Mouse (Mus musculus) megakaryocyte-erythroid progenitor cell, adult 5-6 weeks (primary cell): ENCODE results near the gene Nlrp6. TPM values are rescaled to one million over a fixed set of nuclear protein-coding genes. Genes with fewer than 3 reads are reported as not detected.
A peak's percentile ranks its signal among the peaks of the same experiment; 100 is the strongest.

Experiments used
- ATAC-seq: replicated peaks from 2 replicates; pipeline ENCODE4 v1.8.0; 2016; ENCODE audit warnings: mild to moderate bottlenecking, inconsistent platforms; ENCODE audit not compliant: severe bottlenecking, poor library complexity, low FRiP score, low TSS enrichment
- total RNA-seq, 2 experiments: library from RNA; stranded (forward) in 1 of 2; stranded (reverse) in 1 of 2; fragments of 200-1000, 215-1000 nt in 1 of 2; fragments of >200 nt in 1 of 2; fragmentation: Nextera tagmentation in 1 of 2; gene quantifications; 2 replicates each; pipeline ENCODE4 v1.2.3; 2014 to 2017

Nlrp6 gene
- total RNA-seq, 2 experiments from 2014 or later: 0.52 TPM; not detected in 1

- peak; percentile 64 for ATAC-seq
These were observed 12.0 kb upstream of the Nlrp6 start for GRCm38 (mm10) chr7:140908634-140909107.

- ATAC-seq: no peak
These were observed 8.4 kb upstream of the Nlrp6 start for GRCm38 (mm10) chr7:140912293-140912692.

- no peak for ATAC-seq
These were observed 7.7 kb upstream of the Nlrp6 start for GRCm38 (mm10) chr7:140912846-140913482.

GRCm38 (mm10) chr7:140914031-140914690, 6.5 kb upstream of the Nlrp6 start:
- no peak for ATAC-seq

GRCm38 (mm10) chr7:140919911-140920310, 791 bp upstream of the Nlrp6 start:
- no peak for ATAC-seq

GRCm38 (mm10) chr7:140921225-140921975, 698 bp downstream of the Nlrp6 start:
- peak; percentile 41; the same call in 1 of the 2 replicates for ATAC-seq

- peak; percentile 30 for ATAC-seq
These were observed 1.8 kb downstream of the Nlrp6 start for GRCm38 (mm10) chr7:140922398-140923069.

GRCm38 (mm10) chr7:140923070-140923775, 2.5 kb downstream of the Nlrp6 start:
- ATAC-seq: no peak

GRCm38 (mm10) chr7:140927181-140927580, 6.5 kb downstream of the Nlrp6 start:
- no peak for ATAC-seq

- ATAC-seq: no peak; the same call in 1 of the 2 replicates
These were observed 17.7 kb downstream of the Nlrp6 start for GRCm38 (mm10) chr7:140938436-140938835.

GRCm38 (mm10) chr7:140938896-140939295, 18.2 kb downstream of the Nlrp6 start:
- no peak for ATAC-seq

GRCm38 (mm10) chr7:140939669-140940171, 19.0 kb downstream of the Nlrp6 start:
- no peak for ATAC-seq

GRCm38 (mm10) chr7:140941222-140942051, 20.7 kb downstream of the Nlrp6 start, which contains the start of gene Pgghg:
Gene Pgghg (plus strand): TSS chr7:140941391.
- peak; percentile 91 for ATAC-seq

- no peak for ATAC-seq
These were observed 21.6 kb downstream of the Nlrp6 start for GRCm38 (mm10) chr7:140942341-140942740.

GRCm38 (mm10) chr7:140942811-140943210, 22.1 kb downstream of the Nlrp6 start:
- no peak for ATAC-seq

GRCm38 (mm10) chr7:140943356-140943755, 22.7 kb downstream of the Nlrp6 start:
- ATAC-seq: no peak

GRCm38 (mm10) chr7:140944236-140944635, 23.5 kb downstream of the Nlrp6 start:
- no peak for ATAC-seq

- ATAC-seq: no peak
These were observed 24.5 kb downstream of the Nlrp6 start for GRCm38 (mm10) chr7:140945247-140945646.
